Mouse (Mus musculus): Measurements from ENCODE around the gene Esr2. TPM values are rescaled to one million over a fixed set of nuclear protein-coding genes. Genes with fewer than 3 reads are reported as not detected.
"Not testable (repeated sequence)": the region's sequence is repeated elsewhere in the genome, so short reads cannot be mapped to it uniquely, and the experiment has no call there.

Gene Esr2
- total RNA-seq (2021) = under 1 TPM; 0.18 to 0.27 TPM
- long read RNA-seq = 0 reads

- no peak for DNase-seq (ENCODE audit: low spot score in 2 of 2)
Measured at GRCm38 (mm10) chr12:76177000-76177863, at the start of gene Esr2. Gene Esr2 (minus strand): TSS chr12:76177259.

- DNase-seq (ENCODE audit: low spot score in 2 of 2) = not testable (repeated sequence)
Measured at GRCm38 (mm10) chr12:76222104-76222503, 45.0 kb upstream of the Esr2 start.

- DNase-seq (ENCODE audit: low spot score in 2 of 2) = no peak
Measured at GRCm38 (mm10) chr12:76216716-76217115, 39.7 kb upstream of the Esr2 start.

DNA sequence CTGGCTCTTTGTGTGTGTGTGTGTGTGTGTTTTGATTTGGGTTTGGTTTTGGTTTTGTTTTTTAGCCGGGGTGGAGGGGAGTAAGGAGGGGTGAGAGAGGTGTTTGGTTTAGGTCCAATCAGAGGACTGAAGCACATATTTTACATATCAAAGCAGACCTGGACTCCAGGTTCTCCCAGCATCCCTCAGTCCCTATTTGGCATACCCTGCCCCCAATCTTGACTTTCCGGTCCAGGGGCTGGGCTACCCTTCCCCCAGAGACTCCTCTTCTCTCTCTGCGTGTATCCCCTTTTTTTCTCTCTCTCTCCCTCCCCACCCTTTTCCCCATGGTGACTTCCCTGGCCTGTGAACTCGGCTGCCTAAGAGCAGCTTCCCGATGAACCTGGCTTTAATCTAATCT, 38.1 kb upstream of the Esr2 start:
- no peak for DNase-seq (ENCODE audit: low spot score in 2 of 2)

GRCm38 (mm10) chr12:76209429-76209974, 32.4 kb upstream of the Esr2 start:
- no peak for DNase-seq (ENCODE audit: low spot score in 2 of 2)

DNA sequence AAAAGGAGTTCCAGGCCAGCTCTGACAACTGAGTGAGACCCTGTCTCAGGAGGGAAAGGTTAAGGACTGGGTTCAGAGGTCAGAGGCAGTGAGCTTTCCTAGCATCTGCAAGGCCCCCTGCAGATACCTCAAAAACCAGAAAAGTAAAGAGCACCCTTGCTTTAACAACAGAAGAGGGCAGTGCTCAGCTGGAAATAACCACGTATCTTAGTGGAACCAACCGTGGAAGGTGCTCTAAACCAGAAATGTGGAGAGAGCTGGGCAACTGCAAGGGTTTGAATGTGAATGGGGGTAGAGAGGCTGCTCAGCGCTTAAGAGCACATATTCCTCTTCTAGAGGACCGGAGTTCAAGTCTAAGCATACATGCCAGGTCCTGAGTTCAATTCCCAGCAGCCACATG, 23.3 kb upstream of the Esr2 start:
- DNase-seq (ENCODE audit: low spot score in 2 of 2) = no peak

- no peak for DNase-seq (ENCODE audit: low spot score in 2 of 2)
Measured at GRCm38 (mm10) chr12:76197071-76197470, 20.0 kb upstream of the Esr2 start.

GRCm38 (mm10) chr12:76196709-76197054, 19.6 kb upstream of the Esr2 start:
- DNase-seq (ENCODE audit: low spot score in 2 of 2) = peak; percentile 73 to 92

- DNase-seq (ENCODE audit: low spot score in 2 of 2) = peak; percentile 22 to 34
Measured at GRCm38 (mm10) chr12:76195912-76196708, 19.1 kb upstream of the Esr2 start.

DNA sequence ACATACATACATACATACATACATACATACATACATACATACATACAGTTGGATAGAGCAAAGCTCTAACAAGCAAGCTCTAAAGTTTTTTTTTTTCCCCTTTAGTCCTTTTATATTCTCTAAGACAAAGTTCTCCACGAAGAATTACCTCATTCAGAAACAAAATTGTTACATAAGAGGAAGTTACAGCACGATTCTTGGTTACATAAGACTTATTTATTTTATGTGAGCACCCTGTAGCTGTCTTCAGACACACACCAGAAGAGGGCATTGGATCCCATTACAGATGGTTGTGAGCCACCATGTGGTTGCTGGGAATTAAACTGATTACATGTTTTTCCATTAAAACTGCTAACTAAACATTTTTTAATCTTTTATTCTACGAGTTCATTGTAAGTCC, 17.5 kb upstream of the Esr2 start:
- peak in 1 of 2 experiments; percentile 37 for DNase-seq (ENCODE audit: low spot score in 2 of 2)

DNA sequence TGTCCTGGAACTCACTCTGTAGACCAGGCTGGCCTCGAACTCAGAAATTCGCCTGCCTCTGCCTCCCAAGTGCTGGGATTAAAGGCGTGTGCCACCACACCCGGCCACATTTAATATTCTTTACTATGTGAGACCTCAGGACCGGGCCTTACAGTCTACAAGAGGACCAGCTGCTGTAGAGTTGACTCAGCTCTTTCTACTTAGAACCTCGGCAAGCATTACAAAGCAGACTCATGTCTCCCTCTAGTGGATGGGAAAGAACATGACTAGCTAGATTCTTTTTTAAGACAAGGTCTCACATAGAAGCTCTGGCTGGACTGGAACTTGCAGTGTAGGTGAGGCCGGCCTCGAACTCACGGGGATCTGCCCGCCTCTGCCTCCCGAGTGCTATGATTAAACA, 13.9 kb upstream of the Esr2 start:
- DNase-seq (ENCODE audit: low spot score in 2 of 2) = peak in 1 of 2 experiments; percentile 49

- DNase-seq (ENCODE audit: low spot score in 2 of 2) = peak in 1 of 2 experiments; percentile 45
Measured at GRCm38 (mm10) chr12:76187849-76188248, 10.8 kb upstream of the Esr2 start.

GRCm38 (mm10) chr12:76186473-76186872, 9.4 kb upstream of the Esr2 start:
- DNase-seq (ENCODE audit: low spot score in 2 of 2) = no peak

- DNase-seq (ENCODE audit: low spot score in 2 of 2) = no peak
Measured at GRCm38 (mm10) chr12:76185167-76185816, 8.2 kb upstream of the Esr2 start.

DNA sequence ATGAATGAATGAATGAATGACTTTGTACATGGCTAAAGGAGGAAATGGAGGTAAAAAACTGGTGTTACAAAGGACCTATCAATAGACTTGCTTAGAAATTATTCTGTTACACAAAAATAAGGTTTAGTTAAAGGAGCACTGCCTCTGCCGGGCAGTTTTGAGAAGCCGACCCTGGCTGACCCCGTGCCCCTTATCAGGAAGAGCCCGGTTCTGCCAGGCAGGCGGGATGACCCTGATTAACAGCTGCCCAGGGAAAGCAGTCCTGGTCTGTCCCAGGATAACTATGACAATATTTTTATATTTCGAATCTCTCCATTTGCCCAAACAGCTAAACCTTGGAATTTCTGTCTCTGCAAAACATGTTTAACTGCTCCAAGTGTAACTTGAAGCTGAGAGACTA, 7.2 kb upstream of the Esr2 start:
- no peak for DNase-seq (ENCODE audit: low spot score in 2 of 2)

- no peak for DNase-seq (ENCODE audit: low spot score in 2 of 2)
Measured at GRCm38 (mm10) chr12:76182831-76183230, 5.8 kb upstream of the Esr2 start.

DNA sequence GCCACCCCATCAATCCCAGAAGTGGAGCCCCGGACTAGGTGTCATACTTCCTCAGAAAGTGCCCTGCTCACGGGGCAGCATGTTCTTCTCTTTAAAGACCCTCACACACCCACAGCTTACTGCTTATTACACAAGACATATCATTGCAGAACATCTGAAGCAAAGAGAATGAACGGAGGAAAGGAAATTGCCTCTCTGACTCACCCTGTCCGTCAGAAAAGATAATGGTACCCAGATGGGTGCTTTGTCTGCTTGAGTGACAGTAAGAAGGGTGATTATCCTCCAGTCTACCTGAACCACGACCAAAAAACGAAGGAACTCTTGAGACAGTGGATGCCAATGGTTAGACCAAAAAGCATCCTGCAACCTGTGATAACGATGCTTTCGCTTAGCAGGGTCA, 4.4 kb upstream of the Esr2 start:
- no peak for DNase-seq (ENCODE audit: low spot score in 2 of 2)

GRCm38 (mm10) chr12:76180442-76180841, 3.4 kb upstream of the Esr2 start:
- DNase-seq (ENCODE audit: low spot score in 2 of 2) = no peak

- no peak for DNase-seq (ENCODE audit: low spot score in 2 of 2)
Measured at GRCm38 (mm10) chr12:76179527-76179926, 2.5 kb upstream of the Esr2 start.

- no peak for DNase-seq (ENCODE audit: low spot score in 2 of 2)
Measured at GRCm38 (mm10) chr12:76179051-76179450, 2.0 kb upstream of the Esr2 start.

DNA sequence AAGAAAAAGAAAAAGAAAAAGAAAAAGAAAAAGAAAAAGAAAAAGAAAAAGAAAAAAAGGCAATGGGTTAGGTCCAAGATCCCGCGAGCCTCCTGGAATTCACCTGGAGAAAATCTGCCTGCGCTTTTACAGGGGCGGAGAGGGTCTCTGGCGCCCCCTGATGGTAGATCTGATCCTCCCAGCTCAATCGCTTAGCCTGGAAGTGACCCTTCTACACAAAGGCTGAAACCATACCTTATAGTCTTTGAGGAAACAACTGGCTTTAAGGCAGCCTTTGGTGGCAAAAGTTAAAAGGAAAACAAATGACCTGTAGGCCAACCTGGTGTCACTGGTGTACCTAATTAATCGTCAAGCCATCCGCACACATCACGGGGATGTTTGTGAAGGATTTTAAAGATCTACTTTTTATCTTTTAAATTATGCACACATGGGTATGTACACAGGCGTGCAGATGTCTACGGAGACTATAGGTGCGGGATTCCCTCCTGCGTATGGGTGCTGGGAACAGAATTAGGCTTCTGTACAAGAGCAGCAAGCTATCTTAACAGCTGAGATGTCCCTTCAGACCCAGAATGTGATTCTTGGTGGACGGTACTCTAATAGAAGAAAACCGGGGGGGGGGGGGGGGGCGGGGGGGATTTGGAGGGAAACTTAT, 932 bp upstream of the Esr2 start:
- peak; percentile 21 to 69 for DNase-seq (ENCODE audit: low spot score in 2 of 2)
